Mouse (Mus musculus) small intestine, adult 2 months (tissue): Measurements from ENCODE around the gene Nfatc2. TPM values are rescaled to one million over a fixed set of nuclear protein-coding genes. Genes with fewer than 3 reads are reported as not detected.

Experiments
- H3K27ac ChIP-seq: fragments of 200-500 bp; 2 replicates; pipeline ENCODE4 v1.5.1; 2012; ENCODE audit warnings: low read depth, low read length, control low read depth, inconsistent platforms; ENCODE audit not compliant: insufficient read depth
- H3K27me3 ChIP-seq: fragments of 200-500 bp; 2 replicates; pipeline ENCODE4 v1.6.1; 2012; ENCODE audit warnings: mild to moderate bottlenecking, moderate library complexity, low read length, inconsistent platforms; ENCODE audit not compliant: control insufficient read depth, insufficient read depth
- H3K36me3 ChIP-seq: fragments of 200-500 bp; 2 replicates; pipeline ENCODE4 v1.6.1; 2012; ENCODE audit warnings: mild to moderate bottlenecking, low read length, control low read depth, inconsistent platforms; ENCODE audit not compliant: control insufficient read depth, insufficient read depth
- H3K4me1 ChIP-seq: fragments of 200-500 bp; 2 replicates; pipeline ENCODE4 v1.6.1; 2012; ENCODE audit warnings: low read length, inconsistent platforms, mixed read lengths; ENCODE audit not compliant: control insufficient read depth, insufficient read depth, insufficient read length
- H3K4me3 ChIP-seq: fragments of 200-500 bp; 2 replicates; pipeline ENCODE4 v1.5.1; 2012; ENCODE audit warnings: low read depth, mild to moderate bottlenecking, control low read depth, inconsistent platforms, low read length, moderate library complexity
- CTCF ChIP-seq: fragments of 200-500 bp; IDR thresholded peaks from 2 replicates; pipeline ENCODE4 v1.5.1; 2012; ENCODE audit warnings: low read depth, mild to moderate bottlenecking, control low read depth, inconsistent platforms, low read length, moderate library complexity, mixed read lengths; ENCODE audit not compliant: insufficient replicate concordance, insufficient read length; ENCODE audit errors: extremely low read depth
- POLR2A ChIP-seq: fragments of 200-500 bp; IDR thresholded peaks from 2 replicates; pipeline ENCODE4 v1.6.1; 2012; ENCODE audit warnings: low read depth, mild to moderate bottlenecking, control low read depth, inconsistent platforms, low read length, moderate library complexity
- WGBS: fragments of 180-500 bp; shearing (Covaris S2); methylation state at CpG from one replicate; pipeline ENCODE4 v1.1.7; 2018; 5-methylcytosine and 5-hydroxymethylcytosine counted together
- polyA plus RNA-seq: library from polyadenylated mRNA; depleted of rRNA; stranded (reverse); fragments of >200 nt; gene quantifications from 2 replicates; pipeline ENCODE4 v1.2.3, GENCODE M21; 2012

Nfatc2 gene
- polyA plus RNA-seq, 1 experiment = 3.9 TPM

- no peak for TF ChIP-seq POLR2A
- no peak for TF ChIP-seq CTCF
- Histone ChIP-seq H3K4me3 (no peak overlapping the region), H3K36me3 (no peaks in the 10 kb centered on the region), H3K27ac (no peak overlapping the region), H3K27me3 (no peaks in the 10 kb centered on the region), H3K4me1 (no peaks in the 10 kb centered on the region)
- 86% methylated on average over 13 of the region's 13 CpGs for WGBS
These were observed 92.8 kb downstream of the Nfatc2 start for GRCm38 (mm10) chr2:168508469-168509198.

GRCm38 (mm10) chr2:168504431-168505182, 96.8 kb downstream of the Nfatc2 start:
- 87% methylated on average over 27 of the region's 27 CpGs for WGBS
- Histone ChIP-seq H3K4me3 (no peak overlapping the region), H3K27me3 (no peaks in the 10 kb centered on the region), H3K4me1 (no peaks in the 10 kb centered on the region), H3K27ac (no peak overlapping the region), H3K36me3 (no peaks in the 10 kb centered on the region)
- TF ChIP-seq POLR2A (no peak), CTCF (no peak)

GRCm38 (mm10) chr2:168503735-168504134, 97.7 kb downstream of the Nfatc2 start:
- Histone ChIP-seq H3K36me3 (no peaks in the 10 kb centered on the region), H3K4me3 (no peak overlapping the region), H3K27me3 (no peaks in the 10 kb centered on the region), H3K4me1 (no peaks in the 10 kb centered on the region), H3K27ac (no peak overlapping the region)
- no peak for TF ChIP-seq POLR2A
- no peak for TF ChIP-seq CTCF
- 81% methylated on average over 6 of the region's 6 CpGs for WGBS

- Histone ChIP-seq H3K27me3 (no peaks in the 10 kb centered on the region), H3K4me1 (no peaks in the 10 kb centered on the region), H3K4me3 (no peak overlapping the region), H3K27ac (no peak overlapping the region), H3K36me3 (no peaks in the 10 kb centered on the region)
- 82% methylated on average over 6 of the region's 6 CpGs for WGBS
- TF ChIP-seq POLR2A (no peak), CTCF (no peak)
These were observed 100.7 kb downstream of the Nfatc2 start for GRCm38 (mm10) chr2:168500750-168501149.

GRCm38 (mm10) chr2:168500244-168500643, 101.2 kb downstream of the Nfatc2 start:
- Histone ChIP-seq H3K4me3 (no peak overlapping the region), H3K27ac (no peak overlapping the region), H3K27me3 (no peaks in the 10 kb centered on the region), H3K4me1 (no peaks in the 10 kb centered on the region), H3K36me3 (no peaks in the 10 kb centered on the region)
- 92% methylated on average over 6 of the region's 6 CpGs for WGBS
- TF ChIP-seq CTCF (no peak), POLR2A (no peak)

- no peak overlapping the region for H3K4me3 ChIP-seq
- no peak overlapping the region for H3K27ac ChIP-seq
- H3K4me1 ChIP-seq = no peaks in the 10 kb centered on the region
- 65% methylated on average over 7 of the region's 7 CpGs for WGBS
- no peaks in the 10 kb centered on the region for H3K36me3 ChIP-seq
- no peaks in the 10 kb centered on the region for H3K27me3 ChIP-seq
- TF ChIP-seq POLR2A (no peak), CTCF (no peak)
These were observed 109.7 kb downstream of the Nfatc2 start for GRCm38 (mm10) chr2:168491791-168492190.

- no peak overlapping the region for H3K27ac ChIP-seq
- TF ChIP-seq CTCF (no peak), POLR2A (no peak)
- no peaks in the 10 kb centered on the region for H3K4me1 ChIP-seq
- no peak overlapping the region for H3K4me3 ChIP-seq
- no peaks in the 10 kb centered on the region for H3K36me3 ChIP-seq
- no peaks in the 10 kb centered on the region for H3K27me3 ChIP-seq
- 92% methylated on average over 13 of the region's 13 CpGs for WGBS
These were observed 111.5 kb downstream of the Nfatc2 start for GRCm38 (mm10) chr2:168489953-168490352.
